Mouse (Mus musculus): ENCODE data around the gene Cacna1c. TPM values are rescaled to one million over a fixed set of nuclear protein-coding genes. Genes with fewer than 3 reads are reported as not detected.

Cacna1c gene
- total RNA-seq, 2 experiments from 2014 or later = 0.09 TPM; not detected in 1

- no peak for ATAC-seq (replicated peaks; ENCODE audit: low FRiP score, poor library complexity, severe bottlenecking)
Observed at GRCm38 (mm10) chr6:119070351-119070750, 125.9 kb downstream of the Cacna1c start.

GRCm38 (mm10) chr6:119069145-119069544, 127.1 kb downstream of the Cacna1c start:
- no peak for ATAC-seq (replicated peaks; ENCODE audit: low FRiP score, poor library complexity, severe bottlenecking)

GRCm38 (mm10) chr6:119068650-119069049, 127.6 kb downstream of the Cacna1c start:
- no peak for ATAC-seq (replicated peaks; ENCODE audit: low FRiP score, poor library complexity, severe bottlenecking)

GRCm38 (mm10) chr6:119064961-119065360, 131.3 kb downstream of the Cacna1c start:
- no peak for ATAC-seq (replicated peaks; ENCODE audit: low FRiP score, poor library complexity, severe bottlenecking)

- no peak for ATAC-seq (replicated peaks; ENCODE audit: low FRiP score, poor library complexity, severe bottlenecking)
Observed at GRCm38 (mm10) chr6:119064430-119064829, 131.8 kb downstream of the Cacna1c start.

- no peak for ATAC-seq (replicated peaks; ENCODE audit: low FRiP score, poor library complexity, severe bottlenecking)
Observed at GRCm38 (mm10) chr6:119062695-119063094, 133.5 kb downstream of the Cacna1c start.

GRCm38 (mm10) chr6:119058896-119059295, 137.3 kb downstream of the Cacna1c start:
- ATAC-seq (replicated peaks; ENCODE audit: low FRiP score, poor library complexity, severe bottlenecking) = no peak

GRCm38 (mm10) chr6:119058461-119058860, 137.8 kb downstream of the Cacna1c start:
- ATAC-seq (replicated peaks; ENCODE audit: low FRiP score, poor library complexity, severe bottlenecking) = no peak

- no peak for ATAC-seq (replicated peaks; ENCODE audit: low FRiP score, poor library complexity, severe bottlenecking)
Observed at GRCm38 (mm10) chr6:119057076-119057479, 139.1 kb downstream of the Cacna1c start.

- no peak for ATAC-seq (replicated peaks; ENCODE audit: low FRiP score, poor library complexity, severe bottlenecking)
Observed at GRCm38 (mm10) chr6:119052801-119053200, 143.4 kb downstream of the Cacna1c start.

- no peak for ATAC-seq (replicated peaks; ENCODE audit: low FRiP score, poor library complexity, severe bottlenecking)
Observed at GRCm38 (mm10) chr6:119052366-119052765, 143.9 kb downstream of the Cacna1c start.

GRCm38 (mm10) chr6:119051721-119052120, 144.5 kb downstream of the Cacna1c start:
- no peak for ATAC-seq (replicated peaks; ENCODE audit: low FRiP score, poor library complexity, severe bottlenecking)

GRCm38 (mm10) chr6:119047340-119047739, 148.9 kb downstream of the Cacna1c start:
- ATAC-seq (replicated peaks; ENCODE audit: low FRiP score, poor library complexity, severe bottlenecking) = no peak

- ATAC-seq (replicated peaks; ENCODE audit: low FRiP score, poor library complexity, severe bottlenecking) = no peak
Observed at GRCm38 (mm10) chr6:119045498-119045897, 150.7 kb downstream of the Cacna1c start.

- ATAC-seq (replicated peaks; ENCODE audit: low FRiP score, poor library complexity, severe bottlenecking) = no peak
Observed at GRCm38 (mm10) chr6:119044148-119044547, 152.1 kb downstream of the Cacna1c start.

- no peak for ATAC-seq (replicated peaks; ENCODE audit: low FRiP score, poor library complexity, severe bottlenecking)
Observed at GRCm38 (mm10) chr6:119042803-119043202, 153.4 kb downstream of the Cacna1c start.

- ATAC-seq (replicated peaks; ENCODE audit: low FRiP score, poor library complexity, severe bottlenecking) = no peak
Observed at GRCm38 (mm10) chr6:119040961-119041360, 155.3 kb downstream of the Cacna1c start.

GRCm38 (mm10) chr6:119039815-119040214, 156.4 kb downstream of the Cacna1c start:
- ATAC-seq (replicated peaks; ENCODE audit: low FRiP score, poor library complexity, severe bottlenecking) = no peak

GRCm38 (mm10) chr6:119039293-119039692, 156.9 kb downstream of the Cacna1c start:
- no peak for ATAC-seq (replicated peaks; ENCODE audit: low FRiP score, poor library complexity, severe bottlenecking)

GRCm38 (mm10) chr6:119037815-119038214, 158.4 kb downstream of the Cacna1c start:
- ATAC-seq (replicated peaks; ENCODE audit: low FRiP score, poor library complexity, severe bottlenecking) = no peak

- ATAC-seq (replicated peaks; ENCODE audit: low FRiP score, poor library complexity, severe bottlenecking) = no peak
Observed at GRCm38 (mm10) chr6:119037047-119037446, 159.2 kb downstream of the Cacna1c start.

GRCm38 (mm10) chr6:119035361-119035760, 160.9 kb downstream of the Cacna1c start:
- no peak for ATAC-seq (replicated peaks; ENCODE audit: low FRiP score, poor library complexity, severe bottlenecking)
